Mouse (Mus musculus): ENCODE results near the gene Fcrl1. TPM values are rescaled to one million over a fixed set of nuclear protein-coding genes. Genes with fewer than 3 reads are reported as not detected.

Fcrl1 gene
- polyA plus RNA-seq, 1 experiment from 2014 or later: not detected

DNA sequence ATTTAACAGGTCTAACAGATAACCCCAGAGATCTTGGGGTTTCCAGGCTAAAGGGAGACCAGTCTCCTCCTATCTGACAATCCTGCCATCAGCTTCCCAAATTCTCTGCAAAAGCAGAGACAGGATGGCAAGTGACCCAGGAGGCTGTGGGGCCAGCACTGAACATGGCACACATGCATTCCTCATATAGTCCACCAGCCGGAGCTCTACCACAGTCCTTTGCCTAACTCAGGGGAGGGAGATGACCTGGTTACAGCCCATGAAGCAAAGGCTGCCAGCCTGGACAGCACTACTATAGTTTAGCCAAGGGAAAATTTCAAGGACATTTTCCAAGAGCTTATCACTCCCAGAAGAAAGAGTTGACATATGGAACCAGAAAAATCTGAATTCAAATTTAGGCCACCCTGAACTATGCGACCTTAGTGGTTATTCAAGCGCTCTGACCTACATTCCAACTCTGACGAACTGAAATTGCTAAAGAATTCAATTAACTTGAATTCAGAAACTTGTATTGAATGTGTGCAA is 46.3 kb downstream of the Fcrl1 start:
- Histone ChIP-seq H3K4me2 (no peak overlapping the region), H3K9me3 (replicated peaks) (no peaks in the 10 kb centered on the region), H3K9ac (no peak overlapping the region), H3K27me3 (no peaks in the 10 kb centered on the region), H3K27ac (no peak overlapping the region), H3K4me3 (no peak overlapping the region), H3K4me1 (no peaks in the 10 kb centered on the region), H3K36me3 (ENCODE audit: poor library complexity, severe bottlenecking) (no peaks in the 10 kb centered on the region)
- ATAC-seq: no peak
- 75% methylated on average over 4 of the region's 4 CpGs for whole genome bisulfite sequencing

DNA sequence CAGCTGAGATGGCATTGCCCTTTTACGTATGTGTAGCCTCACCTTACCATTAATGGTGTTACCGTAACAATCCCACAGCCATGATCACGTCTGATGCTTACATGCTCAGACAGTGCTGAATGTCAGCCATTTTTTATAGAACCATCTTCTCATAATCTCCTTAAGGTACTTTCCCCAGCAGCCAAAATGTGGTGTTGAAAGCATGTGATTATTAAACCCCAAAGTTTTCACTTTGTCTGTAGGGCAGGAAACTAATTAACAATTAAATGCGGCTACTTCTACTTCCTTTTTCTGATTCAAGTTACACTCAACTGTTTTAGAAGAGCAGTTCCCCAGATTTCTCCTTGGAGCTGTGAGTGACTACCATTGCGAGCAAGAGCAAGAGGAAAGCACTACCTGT is 59.3 kb downstream of the Fcrl1 start, which contains the start of gene Fcrl5:
Fcrl5 (plus strand) TSS at position 295 of the 400 bp plus-strand sequence.
- no peak for ATAC-seq
- H3K27ac ChIP-seq: no peak within 1 kb of the TSS
- no peak within 1 kb of the TSS for H3K4me3 ChIP-seq
- no peaks in the 10 kb centered on the region for H3K9me3 ChIP-seq (replicated peaks)
- H3K4me1 ChIP-seq: no peaks in the 10 kb centered on the region
- H3K4me2 ChIP-seq: no peak within 1 kb of the TSS
- H3K9ac ChIP-seq: no peak within 1 kb of the TSS
- no peaks in the 10 kb centered on the region for H3K27me3 ChIP-seq
- H3K36me3 ChIP-seq (ENCODE audit: poor library complexity, severe bottlenecking): no peaks in the 10 kb centered on the region
- 87% methylated on average over 5 of the region's 5 CpGs for WGBS

DNA sequence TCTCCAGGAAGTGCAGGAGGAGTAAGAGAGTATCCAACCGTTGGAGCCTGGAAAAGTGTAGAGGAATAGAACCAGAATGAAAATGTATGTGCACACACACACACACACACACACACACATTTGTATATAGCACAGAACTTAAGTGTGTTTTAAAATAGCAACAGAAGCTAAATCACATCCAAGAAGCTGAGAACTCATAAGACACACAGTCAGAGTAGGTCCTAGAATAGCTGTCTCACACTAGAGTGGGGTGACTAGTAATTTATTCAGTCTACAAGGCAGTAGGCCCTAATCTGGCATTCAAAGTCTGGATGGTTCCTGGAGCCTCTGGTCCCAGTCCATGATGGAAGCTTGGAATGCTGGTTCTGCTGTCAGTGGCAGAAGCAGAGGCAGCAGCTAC is 64.4 kb downstream of the Fcrl1 start:
- no peaks in the 10 kb centered on the region for H3K9me3 ChIP-seq (replicated peaks)
- H3K9ac ChIP-seq: no peak overlapping the region
- no peak overlapping the region for H3K4me2 ChIP-seq
- no peak for ATAC-seq
- no peak overlapping the region for H3K27ac ChIP-seq
- H3K4me1 ChIP-seq: no peaks in the 10 kb centered on the region
- H3K4me3 ChIP-seq: no peak overlapping the region
- 89% methylated on average over 1 of the region's 1 CpGs for WGBS
- H3K36me3 ChIP-seq (ENCODE audit: poor library complexity, severe bottlenecking): no peaks in the 10 kb centered on the region
- H3K27me3 ChIP-seq: no peaks in the 10 kb centered on the region

DNA sequence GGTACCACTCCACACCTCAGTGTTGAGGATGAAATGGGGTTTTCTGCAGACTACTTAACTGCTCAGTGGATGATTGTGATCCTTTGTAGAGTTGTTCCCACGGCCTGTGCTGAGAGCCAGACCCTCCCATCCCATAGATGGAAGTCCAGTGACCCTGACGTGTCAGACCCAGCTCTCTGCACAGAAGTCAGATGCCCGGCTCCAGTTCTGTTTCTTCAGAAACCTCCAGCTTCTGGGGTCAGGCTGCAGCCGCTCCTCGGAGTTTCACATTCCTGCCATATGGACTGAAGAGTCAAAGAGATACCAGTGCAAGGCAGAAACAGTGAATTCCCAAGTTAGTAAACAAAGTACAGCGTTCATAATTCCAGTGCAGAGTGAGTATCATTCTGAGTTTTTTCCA is 67.8 kb downstream of the Fcrl1 start:
- WGBS: 82% methylated on average over 6 of the region's 6 CpGs
- Histone ChIP-seq H3K27me3 (no peaks in the 10 kb centered on the region), H3K36me3 (ENCODE audit: poor library complexity, severe bottlenecking) (no peaks in the 10 kb centered on the region), H3K4me2 (no peak overlapping the region), H3K4me3 (no peak overlapping the region), H3K9ac (no peak overlapping the region), H3K9me3 (replicated peaks) (no peaks in the 10 kb centered on the region), H3K4me1 (no peaks in the 10 kb centered on the region), H3K27ac (no peak overlapping the region)
- ATAC-seq: no peak

Other genes with a start within 250 kb of the Fcrl1 start
- gene Kirrel, start 201.6 kb upstream of the Fcrl1 start, polyA plus RNA-seq (2015; fragmentation: Nextera tagmentation; extraction: Ambion mirVana): 5.8 and 7.4 TPM in 2 replicates
- 5.1 and 5.9 TPM in 2 replicates for gene Fcrls, start 112.6 kb upstream of the Fcrl1 start, polyA plus RNA-seq (2015; fragmentation: Nextera tagmentation; extraction: Ambion mirVana)
- 0.16 TPM in 1 of 2 replicates, not detected in the other for gene Cd5l, start 18.5 kb upstream of the Fcrl1 start, polyA plus RNA-seq (2015; fragmentation: Nextera tagmentation; extraction: Ambion mirVana)
- not detected in 2 replicates for gene Fcrl5, start 59.4 kb downstream of the Fcrl1 start, polyA plus RNA-seq (2015; fragmentation: Nextera tagmentation; extraction: Ambion mirVana)
- gene Etv3, start 149.0 kb downstream of the Fcrl1 start, polyA plus RNA-seq (2015; fragmentation: Nextera tagmentation; extraction: Ambion mirVana): 10.6 and 11.8 TPM in 2 replicates
- 18.2 and 20.4 TPM in 2 replicates for gene Arhgef11, start 241.2 kb downstream of the Fcrl1 start, polyA plus RNA-seq (2015; fragmentation: Nextera tagmentation; extraction: Ambion mirVana)

All from forebrain, embryonic 13.5 days (tissue).